Mouse (Mus musculus): ENCODE data around the gene Wdr1. TPM values are rescaled to one million over a fixed set of nuclear protein-coding genes. Genes with fewer than 3 reads are reported as not detected.
"Not testable (repeated sequence)": the region's sequence is repeated elsewhere in the genome, so short reads cannot be mapped to it uniquely, and the experiment has no call there.

The Wdr1 gene
- polyA plus RNA-seq (2015; fragmentation: Nextera tagmentation; extraction: Ambion mirVana) = 265 and 280 TPM in 2 replicates

GRCm38 (mm10) chr5:38563121-38563520 is at the start of gene Wdr1:
Gene Wdr1, minus strand, starts transcription at chr5:38563221.
- no peak for DNase-seq (ENCODE audit: low spot score)

DNA sequence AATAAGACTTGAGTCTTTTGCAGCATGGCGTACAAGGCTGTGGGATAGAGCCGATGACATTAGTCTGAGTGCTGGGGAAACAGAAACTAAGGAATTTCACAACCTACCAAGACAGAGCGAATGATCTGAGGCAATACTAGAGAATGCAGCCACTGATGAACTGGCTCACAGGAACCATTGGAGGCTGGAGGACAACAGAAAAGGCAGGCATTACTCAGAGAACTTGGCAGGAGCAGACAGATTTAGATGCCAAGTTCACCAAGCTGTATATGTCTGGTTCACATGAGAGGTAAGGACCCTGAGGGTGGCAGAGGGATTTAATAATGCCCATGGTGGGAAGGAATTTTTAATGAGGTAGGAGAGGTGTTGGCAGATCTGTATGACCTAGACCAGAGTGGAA is 48.1 kb upstream of the Wdr1 start:
- no peak for DNase-seq (ENCODE audit: low spot score)

DNA sequence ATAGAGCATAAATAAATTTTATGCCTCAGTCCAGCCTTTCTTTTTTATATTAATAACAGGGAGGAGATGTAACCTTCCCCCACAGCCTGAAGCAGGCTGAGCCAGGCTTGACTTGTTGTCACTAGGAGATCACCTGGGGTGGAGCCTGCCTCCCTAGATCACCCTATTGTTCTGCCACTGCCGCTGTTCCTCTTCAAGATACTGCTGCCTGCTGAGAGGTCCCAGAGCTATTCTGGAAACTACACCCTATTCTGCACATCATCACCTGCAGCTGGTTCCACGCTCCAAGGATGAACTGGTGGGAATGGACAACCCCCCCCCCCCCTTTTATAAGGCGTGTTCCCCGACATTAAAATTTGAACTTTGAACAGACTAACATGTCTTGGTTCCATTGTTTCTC is 45.2 kb upstream of the Wdr1 start:
- not testable (repeated sequence) for DNase-seq (ENCODE audit: low spot score)

GRCm38 (mm10) chr5:38598647-38599304 is 35.8 kb upstream of the Wdr1 start:
- peak; percentile 30 for DNase-seq (ENCODE audit: low spot score)

- peak; percentile 23 for DNase-seq (ENCODE audit: low spot score)
Observed at GRCm38 (mm10) chr5:38588924-38589323, 25.9 kb upstream of the Wdr1 start.

- no peak for DNase-seq (ENCODE audit: low spot score)
Observed at GRCm38 (mm10) chr5:38585450-38585849, 22.4 kb upstream of the Wdr1 start.

DNA sequence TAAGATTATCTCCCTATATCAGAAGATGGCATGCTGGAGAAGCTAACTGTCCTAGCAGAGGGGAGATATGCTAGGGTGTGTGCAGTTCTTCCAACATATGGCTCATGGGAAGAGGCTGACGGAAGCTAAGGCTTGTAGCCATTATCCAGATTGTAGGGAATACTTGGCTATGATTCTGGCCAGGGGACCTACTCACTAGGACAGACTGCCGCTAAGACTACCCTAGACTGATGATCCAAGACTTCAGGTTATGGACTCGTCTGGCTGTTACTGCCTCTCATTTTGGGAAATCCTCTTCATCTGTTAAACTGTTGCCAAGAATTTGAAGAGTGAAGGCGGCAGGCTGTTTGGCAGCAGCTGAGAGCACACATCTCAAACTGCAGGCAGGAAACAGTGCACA is 20.0 kb upstream of the Wdr1 start:
- DNase-seq (ENCODE audit: low spot score) = no peak

DNA sequence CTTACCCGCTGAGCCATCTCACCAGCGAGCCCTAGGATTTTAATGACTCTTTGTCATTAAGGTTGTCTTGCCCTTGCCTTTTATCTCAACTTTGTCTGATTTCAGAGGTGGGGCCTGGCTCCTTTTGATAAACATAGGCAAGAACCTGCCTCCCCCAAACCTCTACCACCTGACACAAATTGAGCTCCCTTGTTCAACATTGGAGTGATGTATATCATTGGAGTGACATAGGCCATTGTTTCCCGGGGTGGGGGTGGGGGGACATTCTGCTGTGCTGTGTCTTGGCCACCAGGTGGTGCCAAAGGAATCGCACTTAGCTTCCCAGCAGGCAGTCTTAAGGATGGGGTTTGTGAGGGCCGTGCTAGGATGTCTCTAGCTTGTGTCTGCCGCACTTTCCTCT is 17.7 kb upstream of the Wdr1 start:
- peak; percentile 52 for DNase-seq (ENCODE audit: low spot score)

GRCm38 (mm10) chr5:38570876-38571275 is 7.9 kb upstream of the Wdr1 start:
- DNase-seq (ENCODE audit: low spot score) = peak; percentile 13

DNA sequence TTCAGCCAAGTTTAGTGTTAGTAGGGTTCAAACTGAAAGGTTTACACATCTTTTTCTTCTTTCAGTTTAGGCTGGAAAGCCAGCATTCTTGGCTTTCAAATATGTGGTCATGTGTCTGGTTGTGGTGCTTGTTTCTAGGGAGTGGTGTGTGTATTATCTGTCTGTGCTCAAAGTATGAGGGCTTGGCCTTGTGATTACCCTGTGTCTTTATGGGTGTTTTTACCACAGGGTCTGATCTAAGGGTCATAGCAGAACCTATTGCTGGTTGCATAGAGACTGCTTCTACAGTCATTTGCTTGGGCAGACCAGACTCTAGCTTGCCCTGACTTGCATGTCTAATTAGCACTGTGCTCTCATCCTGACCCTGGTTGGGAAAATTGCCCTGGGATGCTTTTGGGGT is 5.6 kb upstream of the Wdr1 start:
- DNase-seq (ENCODE audit: low spot score) = no peak

GRCm38 (mm10) chr5:38564831-38565230 is 1.8 kb upstream of the Wdr1 start:
- no peak for DNase-seq (ENCODE audit: low spot score)

DNA sequence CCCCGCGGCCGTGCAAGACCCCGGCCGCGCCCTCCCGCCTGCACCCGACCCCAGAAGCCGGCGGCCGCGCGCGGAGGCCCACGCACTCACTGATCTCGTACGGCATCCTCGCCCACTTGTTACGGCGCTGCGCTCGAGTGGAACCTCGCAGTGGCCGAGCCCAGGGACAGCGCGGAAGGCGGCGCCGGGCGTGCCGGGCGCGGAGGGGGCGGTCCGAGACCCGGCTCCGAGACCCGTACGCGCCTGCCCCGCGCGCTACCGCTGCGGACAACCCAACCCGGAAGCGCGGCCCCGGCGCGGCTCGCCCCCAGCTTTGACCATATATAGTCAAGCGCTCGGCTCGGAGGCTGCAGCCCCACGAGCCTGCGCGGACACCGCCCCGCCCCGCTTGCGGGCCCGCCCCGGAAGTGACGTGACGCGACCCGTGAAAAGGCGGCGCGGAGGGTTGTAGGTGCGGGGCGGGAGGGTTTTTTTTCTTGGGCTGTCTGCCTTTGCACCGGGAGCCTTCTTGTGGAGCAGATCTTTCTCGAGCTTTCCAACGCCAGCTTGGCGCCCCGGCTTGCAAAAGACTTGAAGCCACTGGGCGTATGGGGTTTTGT is 1.5 kb downstream of the Wdr1 start:
- DNase-seq (ENCODE audit: low spot score) = peak; percentile 96

DNA sequence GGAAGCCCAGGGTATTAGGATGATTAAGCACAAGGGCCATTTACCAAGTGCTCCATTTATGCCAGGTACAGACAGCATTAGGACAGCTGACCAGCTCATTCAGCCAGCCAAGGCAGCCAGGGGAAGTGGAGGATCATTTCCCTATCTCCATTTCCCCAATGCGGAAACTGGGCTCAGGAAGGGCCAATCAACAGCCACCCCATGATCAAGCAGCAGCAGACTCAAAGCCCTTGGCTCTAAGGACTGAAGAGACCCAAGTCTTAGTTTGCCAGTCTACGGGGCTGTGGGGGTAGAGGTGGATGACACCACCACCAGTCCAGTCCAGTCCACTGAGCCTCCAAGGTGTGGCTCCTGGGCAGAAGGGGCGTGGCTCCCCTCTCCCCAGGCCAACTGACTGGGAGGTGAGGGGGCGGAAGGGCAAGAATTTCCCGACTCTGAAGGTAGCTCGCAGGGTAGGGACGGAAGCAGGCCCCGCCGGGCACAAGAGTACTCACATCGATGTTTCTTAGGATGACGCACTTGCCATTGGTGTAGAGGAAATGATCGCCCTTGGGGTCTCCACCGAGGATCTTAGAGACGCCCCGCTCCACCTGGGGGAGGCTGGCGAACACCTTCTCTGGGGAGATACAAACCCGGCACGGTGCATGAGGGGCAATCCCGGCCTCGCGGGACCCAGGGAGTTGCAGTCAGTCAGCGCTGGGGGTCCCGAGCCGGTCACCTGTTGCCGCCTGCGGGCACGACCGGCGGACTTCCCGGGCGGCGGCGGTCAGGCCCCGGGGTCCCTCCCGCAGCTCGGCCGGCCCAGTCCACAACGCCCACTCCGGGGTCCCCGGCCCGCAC is 2.2 kb downstream of the Wdr1 start:
- peak; percentile 57 for DNase-seq (ENCODE audit: low spot score)

GRCm38 (mm10) chr5:38558831-38559230 is 4.2 kb downstream of the Wdr1 start:
- DNase-seq (ENCODE audit: low spot score) = no peak

DNA sequence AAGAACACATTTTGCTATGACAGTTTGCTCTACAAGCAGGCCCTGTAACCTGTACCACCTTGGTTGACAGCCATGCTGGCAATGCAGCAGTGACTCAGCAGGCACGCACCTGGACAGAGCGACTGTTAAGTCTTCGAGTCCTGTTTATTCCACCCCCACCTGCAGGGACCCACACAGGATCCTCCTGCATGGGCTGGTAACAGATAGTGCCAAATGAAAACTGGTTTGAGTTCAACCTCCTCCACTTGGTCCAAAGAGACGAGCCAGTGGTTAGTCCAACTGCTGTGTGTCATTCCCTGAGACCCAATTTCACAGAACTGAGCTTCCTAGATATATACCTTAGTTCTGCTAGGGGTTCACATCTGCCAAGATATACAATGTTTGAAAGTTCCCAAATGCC is 5.2 kb downstream of the Wdr1 start:
- DNase-seq (ENCODE audit: low spot score) = no peak

GRCm38 (mm10) chr5:38556406-38556805 is 6.6 kb downstream of the Wdr1 start:
- no peak for DNase-seq (ENCODE audit: low spot score)

DNA sequence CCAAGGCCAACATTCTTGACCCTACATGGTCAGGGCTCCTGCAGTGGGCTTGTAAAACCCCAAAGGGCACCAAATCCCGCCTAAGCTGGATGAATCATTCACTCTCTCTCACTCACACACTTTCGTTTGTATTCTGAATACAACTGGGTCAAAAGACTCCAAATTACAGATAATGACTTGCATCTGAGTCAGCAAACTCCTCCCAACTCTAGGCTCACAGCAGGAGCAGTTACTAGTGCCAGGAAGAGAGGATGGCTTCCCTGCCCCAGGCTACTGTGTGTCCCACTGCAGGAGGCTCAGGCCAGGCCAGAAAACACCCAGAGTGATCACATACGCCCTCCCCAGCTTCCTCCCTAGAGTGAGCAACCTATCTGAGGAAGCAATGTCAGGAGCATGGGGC is 9.1 kb downstream of the Wdr1 start:
- no peak for DNase-seq (ENCODE audit: low spot score)

DNA sequence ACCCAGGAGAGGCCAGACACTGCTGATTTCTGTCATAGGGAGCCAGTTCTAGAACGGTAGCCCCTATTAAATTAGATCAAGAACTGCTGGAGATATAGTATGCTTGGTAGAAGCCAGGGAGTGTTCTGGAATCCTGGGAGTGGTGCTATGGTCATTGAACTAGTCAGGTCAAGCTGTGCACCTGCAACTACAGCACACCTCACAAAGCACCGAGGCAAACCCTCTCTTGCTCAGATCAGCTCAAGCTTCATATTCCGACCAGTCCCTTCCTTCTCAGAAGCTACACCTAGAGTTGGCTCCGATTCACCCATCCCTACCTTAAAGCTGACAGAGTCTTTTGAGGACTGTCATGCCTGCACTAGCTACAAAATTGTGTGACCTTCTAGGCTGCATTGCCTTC is 9.5 kb downstream of the Wdr1 start:
- DNase-seq (ENCODE audit: low spot score) = no peak

DNA sequence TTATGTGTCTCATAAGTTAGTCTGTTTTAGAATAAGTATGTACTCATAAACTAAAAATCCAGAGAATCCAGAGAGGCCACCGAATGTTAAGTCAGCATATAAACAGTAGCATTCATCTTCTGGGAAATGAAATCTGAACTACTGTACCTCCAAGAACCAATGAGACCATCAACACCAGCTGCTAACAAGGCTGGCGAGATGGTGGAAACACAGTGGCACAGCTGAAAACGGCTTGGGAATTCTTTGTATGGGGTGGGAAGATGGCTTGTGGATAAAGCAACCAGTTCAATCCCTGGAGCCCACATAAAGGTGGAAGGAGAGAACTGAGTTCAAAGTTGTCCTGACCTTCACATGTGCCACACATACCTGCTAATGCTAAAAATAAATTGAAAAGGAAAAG is 10.4 kb downstream of the Wdr1 start:
- DNase-seq (ENCODE audit: low spot score) = no peak

DNA sequence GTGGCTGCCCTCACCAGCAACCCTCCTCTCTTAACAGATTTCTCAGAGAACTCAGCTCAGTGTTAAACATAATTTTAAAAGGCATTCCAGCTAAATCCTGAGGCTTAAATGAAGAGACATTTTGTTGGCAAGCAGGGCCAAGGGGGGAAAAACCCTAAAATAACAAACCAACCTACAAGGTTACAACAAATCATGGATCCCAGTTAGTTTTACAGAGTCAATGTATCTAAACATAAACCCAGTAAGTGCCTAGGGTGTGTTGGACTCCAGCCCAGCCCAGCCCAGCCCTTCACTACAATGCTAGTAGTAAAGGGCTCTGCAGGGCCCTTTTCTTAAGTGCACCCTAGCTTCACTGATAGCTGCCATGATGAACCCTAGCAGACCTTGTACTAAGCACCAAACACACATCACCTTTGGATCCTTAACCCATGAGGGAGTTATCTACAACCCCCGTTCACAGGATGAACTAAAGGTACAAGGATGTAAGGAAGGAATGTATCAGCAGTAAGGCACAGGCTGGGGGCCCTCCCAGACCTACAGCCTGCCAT is 12.7 kb downstream of the Wdr1 start:
- DNase-seq (ENCODE audit: low spot score) = no peak

GRCm38 (mm10) chr5:38549461-38549909 is 13.5 kb downstream of the Wdr1 start:
- no peak for DNase-seq (ENCODE audit: low spot score)

DNA sequence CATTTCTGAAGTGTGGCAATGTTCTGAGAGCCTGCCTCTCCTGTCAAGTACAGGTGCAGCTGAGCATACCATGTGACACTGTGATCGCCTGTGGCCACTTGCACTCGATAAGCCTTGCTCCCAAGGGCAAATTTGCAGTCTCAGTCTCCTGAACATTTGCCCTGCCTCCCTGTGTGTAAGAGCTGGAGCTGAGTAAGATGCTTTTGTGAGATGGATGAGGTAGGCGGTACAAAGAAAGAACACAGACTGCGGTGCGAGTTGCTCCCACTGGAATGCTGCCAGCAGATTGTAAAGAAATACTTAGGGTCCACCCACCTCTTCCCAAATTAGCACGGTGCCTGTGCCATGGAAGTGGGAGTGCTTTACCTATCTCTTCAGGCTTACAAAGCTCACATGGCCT is 15.6 kb downstream of the Wdr1 start:
- DNase-seq (ENCODE audit: low spot score) = no peak
